Mouse (Mus musculus) urinary bladder, adult 2 months (tissue): ENCODE data around the gene Tmem246. TPM values are rescaled to one million over a fixed set of nuclear protein-coding genes. Genes with fewer than 3 reads are reported as not detected.

Experiments
- DNase-seq: peaks from one replicate; pipeline ENCODE4 v3.0.0; 2022; ENCODE audit warnings: low spot score
- polyA plus RNA-seq: library from polyadenylated mRNA; depleted of rRNA; stranded (reverse); fragments of >200 nt; gene quantifications from 2 replicates; pipeline ENCODE4 v1.2.3, GENCODE M21; 2012; rRNA removed

Tmem246 gene
- polyA plus RNA-seq, 1 experiment: 56.8 TPM

DNA sequence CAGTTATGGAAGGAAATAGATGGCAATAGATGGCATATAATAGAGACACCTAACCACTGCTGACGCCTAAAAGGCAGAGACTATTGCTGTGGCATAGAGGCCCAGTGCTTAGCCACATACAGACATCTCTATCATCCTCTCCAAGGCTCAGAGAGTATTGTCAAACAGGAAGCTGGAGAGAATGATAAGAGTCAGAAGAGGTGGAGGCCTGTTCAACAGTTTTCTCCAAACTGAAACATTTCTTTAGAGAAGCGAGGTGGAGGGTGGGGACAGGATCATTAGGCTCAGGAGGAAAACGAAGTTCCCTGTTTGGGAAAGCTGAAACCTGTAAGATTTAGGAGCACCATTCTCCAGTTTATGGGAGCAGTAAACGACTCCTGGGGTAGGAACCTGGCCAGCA is 16.4 kb downstream of the Tmem246 start:
- no peak for DNase-seq

DNA sequence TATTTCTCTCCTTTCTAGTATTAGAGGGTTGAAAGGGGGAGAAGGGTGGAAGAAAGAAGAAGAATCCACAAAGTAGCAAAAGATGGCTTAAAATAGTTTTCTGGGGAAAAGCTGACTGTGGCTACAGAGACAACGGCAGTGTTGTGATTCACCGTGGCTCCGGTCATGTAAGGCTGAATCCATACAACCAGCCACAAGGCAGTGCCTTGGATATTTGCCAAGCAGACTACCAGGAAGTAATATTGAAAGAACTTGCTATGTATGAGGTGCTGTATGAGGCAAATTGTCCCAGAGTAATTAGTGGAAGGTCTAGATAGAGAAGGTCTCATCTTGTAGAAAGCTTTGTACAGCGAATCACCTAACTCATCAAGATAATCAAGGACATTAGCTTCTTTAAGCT is 25.5 kb downstream of the Tmem246 start:
- no peak for DNase-seq

DNA sequence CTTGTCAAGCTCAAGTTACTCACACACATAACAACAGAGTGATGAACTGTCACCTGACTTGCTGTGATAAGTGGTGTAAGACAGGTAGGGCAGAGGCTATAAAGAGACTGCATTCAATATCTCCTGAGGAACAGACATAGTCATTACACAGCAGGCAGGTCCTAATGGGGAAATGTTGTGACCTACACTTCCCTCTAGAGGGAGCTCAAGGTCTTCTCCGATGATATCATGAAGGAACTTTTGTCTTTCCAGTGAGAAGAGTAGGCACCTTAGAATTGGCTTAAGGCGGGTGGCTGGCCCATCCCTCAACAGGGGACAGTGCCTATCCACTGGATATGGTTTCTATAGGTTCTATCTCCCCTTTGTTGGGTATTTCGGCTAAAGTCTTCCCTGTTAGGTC is 30.1 kb downstream of the Tmem246 start:
- DNase-seq: no peak

DNA sequence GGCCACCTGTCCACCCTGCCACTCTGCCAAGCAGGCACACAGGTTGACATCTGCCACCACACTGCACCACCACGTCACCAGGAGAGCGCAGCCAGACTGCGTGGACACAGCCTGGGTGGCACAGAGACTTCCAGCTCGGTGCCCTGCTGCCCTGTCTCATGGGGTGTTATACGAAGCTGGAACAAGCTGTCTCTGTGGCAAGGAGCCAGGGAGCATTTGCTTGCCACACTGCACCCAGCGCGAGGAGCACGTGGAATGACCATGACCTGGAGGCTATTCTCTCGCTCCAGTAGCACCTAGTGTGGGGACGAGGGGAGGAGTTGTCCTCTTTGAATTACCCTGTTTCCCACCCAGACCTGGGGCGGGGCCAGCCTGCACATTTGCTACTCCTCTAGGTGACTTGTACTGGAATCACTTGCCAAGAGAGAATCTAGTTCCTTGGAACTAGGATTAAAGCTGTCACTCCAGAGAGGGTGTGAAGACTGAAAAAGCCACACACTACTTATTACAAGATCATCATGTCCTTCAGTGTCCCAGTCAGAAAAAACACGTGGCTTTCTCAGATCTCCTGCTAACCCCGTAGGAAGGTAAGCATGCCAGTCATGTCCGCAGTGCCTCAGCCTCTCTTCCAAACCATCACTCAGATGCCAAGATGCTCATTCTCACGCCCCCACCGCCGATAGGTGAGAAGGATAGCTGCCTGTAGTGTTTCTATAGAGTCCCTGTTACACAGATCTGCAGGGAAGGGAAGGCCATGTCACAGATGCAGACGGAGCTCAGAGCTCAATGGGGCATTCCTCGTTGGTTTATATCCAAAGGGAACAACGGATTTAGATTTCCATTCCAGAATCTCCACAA is 37.5 kb downstream of the Tmem246 start:
- DNase-seq: no peak

DNA sequence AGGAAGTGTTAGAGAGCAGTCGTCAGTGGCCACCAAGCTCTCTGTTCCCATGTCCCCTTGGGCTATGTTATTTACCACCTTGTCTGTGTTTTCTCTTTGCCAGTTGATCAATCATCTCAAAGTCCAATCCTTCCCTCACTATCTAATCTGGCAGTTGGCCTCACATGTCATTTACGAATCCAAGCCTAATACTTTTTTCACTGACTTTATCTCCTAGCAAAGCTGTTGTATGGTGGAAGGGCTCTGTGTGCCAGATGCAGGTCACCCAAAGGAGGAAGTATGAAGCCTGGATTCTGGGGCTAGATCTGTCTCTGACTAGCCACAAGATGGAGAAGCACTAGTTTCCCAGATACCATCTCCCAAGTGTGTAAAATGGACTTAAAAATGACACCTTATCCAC is 39.5 kb downstream of the Tmem246 start:
- no peak for DNase-seq

DNA sequence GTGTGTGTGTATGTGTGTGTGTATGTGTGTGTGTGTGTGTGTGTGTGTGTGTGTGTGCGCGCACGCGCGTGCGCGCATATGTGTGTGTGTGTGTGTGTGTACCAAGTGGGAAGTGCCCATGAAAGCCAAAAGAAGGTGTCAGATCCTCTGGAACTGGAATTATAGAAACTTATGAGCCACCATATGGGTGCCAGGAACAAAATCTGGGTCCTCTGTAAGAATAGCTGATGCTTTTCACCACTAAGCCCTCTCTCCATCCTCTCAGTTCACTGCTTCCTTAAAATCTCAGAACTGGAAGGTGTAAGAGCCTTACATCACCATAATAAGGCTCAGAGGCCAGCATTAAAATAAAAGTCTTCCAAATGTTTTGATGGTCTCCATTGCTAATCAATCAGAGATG is 40.3 kb downstream of the Tmem246 start:
- no peak for DNase-seq

DNA sequence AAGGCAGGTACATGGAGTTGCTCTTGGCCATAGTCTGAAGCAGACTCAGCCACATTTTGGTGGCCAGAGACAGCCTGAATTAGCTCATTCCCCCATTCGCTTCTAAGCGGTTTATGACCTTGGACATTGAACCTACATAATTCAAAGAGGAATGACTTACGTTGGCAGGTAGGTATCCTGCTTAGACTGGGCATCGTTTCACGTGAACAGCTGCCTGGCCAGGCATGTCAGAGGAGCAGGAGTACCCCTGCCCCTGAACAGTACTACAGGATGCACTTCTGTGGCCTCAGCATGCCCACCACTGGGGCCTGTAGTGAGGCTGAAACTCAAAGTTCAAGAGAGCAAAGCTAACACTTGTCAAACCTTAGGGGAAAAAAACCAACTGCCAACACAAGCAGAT is 44.3 kb downstream of the Tmem246 start:
- no peak for DNase-seq

DNA sequence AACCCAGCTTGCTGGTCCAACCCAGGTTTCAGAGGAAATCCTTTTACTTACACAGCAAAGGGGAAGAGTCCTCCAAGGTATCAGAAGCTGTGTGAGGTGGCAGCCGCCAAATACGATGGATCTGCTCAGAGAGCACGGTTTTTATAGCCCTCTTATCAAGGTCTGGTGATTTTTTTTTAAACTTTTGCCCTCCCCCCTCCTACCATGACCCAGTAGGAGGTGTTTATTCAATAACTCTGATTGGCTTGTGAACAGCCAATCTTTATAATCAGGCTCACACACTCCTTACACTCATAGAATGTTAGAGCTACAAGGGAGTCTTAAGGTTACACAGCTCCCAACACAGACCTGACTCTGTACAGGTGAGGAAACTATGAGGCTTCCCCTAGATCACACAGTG is 48.3 kb downstream of the Tmem246 start, which contains the start of gene Aldob:
Gene Aldob (minus strand): TSS at position 164 of the 400 bp plus-strand sequence.
- DNase-seq: no peak

DNA sequence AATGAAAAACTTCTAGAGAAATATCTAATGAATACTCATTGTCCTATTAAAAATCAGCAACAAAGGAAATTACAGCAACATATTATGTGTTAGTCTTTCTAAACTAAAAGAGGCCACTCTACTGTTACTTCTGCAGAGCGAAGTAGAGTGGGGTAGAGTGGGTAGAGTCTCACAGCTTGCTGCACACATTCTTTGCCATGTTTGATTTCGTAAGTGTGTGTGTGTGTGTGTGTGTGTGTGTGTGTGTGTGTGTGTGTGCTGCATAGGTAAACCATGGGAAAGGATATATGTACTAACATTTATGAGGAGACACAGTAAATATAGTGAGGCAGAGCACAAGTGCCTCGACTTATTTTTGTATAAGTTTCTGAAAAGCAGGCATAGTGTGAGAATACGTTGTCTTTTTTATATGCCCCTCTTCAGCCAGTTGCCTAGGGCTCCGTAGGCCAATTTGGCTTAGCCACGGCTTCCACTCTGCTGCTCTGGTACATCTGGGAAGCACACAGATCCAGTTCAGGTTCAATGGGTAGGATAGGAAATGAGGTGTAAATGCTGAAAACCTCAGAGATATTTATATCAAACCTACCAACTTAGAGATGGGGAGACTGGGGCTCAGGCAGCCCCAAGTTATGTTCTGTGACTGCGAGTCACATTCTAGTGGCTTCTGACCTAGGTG is 50.0 kb downstream of the Tmem246 start:
- no peak for DNase-seq

DNA sequence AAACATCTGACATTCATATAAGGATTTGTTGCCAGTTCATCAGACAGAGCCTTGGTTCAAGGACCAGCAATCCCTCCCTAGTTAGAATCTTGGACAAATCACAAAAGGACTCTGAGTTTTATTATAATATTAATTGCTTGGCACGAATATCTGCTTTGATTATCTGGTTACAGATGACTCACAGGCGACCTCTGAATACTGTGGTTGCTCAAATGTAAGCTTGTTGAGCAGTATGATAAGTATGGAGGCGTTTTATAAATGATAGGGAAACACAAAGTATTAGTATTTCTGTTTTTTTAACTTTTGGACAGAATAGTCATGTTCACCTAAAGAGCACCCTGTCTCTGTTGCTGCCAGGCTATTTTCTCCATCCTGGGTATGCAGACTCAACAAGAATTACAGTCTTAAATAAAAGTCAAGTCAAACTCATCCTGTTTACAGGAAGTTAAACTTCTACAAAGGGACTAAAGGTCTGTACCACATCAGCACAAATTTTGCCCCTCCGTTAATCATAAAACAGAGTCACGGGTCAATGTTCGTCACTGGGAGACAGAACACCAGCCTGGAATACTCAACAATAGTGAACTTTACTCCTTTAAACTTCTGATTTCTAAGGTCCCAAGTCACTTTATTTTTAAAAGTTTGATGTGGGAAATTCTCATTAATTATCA is 50.7 kb downstream of the Tmem246 start:
- DNase-seq: no peak

DNA sequence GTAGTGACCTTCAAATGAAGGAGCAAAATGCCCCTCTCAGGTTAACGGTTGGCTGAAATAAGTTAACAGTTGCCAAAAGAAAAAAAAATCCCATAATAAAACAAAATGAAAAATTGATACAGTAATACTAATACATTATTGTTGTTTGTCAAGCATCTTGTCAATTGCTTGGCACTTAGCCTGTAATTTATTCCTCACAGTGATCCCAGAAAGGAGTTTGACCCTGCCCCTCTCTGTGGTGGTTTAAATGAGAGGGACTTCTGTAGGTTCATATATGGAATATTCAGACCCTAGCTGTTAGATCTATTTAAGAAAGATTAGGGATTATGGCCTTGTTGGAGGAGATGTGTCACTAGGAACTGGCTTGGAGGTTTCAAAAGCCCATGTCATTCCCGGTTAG is 51.6 kb downstream of the Tmem246 start:
- no peak for DNase-seq

DNA sequence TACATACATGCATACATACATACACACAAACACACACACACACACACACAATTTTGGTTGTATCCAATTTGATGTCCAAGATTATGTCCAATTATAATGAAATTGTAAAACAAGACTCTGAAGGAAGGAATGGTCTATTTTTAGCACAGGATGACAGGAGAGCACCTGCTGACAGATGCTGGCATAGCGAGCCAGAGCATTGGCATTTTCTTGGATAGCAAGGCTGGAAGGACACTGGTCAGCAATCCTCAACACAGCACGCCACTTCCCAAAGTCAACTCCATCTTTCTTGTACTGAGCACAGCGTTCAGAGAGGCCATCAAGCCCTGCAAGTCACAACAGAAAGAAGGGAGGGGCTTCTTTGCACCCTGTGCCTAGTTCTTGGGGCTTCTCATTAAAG is 56.7 kb downstream of the Tmem246 start:
- DNase-seq: no peak

DNA sequence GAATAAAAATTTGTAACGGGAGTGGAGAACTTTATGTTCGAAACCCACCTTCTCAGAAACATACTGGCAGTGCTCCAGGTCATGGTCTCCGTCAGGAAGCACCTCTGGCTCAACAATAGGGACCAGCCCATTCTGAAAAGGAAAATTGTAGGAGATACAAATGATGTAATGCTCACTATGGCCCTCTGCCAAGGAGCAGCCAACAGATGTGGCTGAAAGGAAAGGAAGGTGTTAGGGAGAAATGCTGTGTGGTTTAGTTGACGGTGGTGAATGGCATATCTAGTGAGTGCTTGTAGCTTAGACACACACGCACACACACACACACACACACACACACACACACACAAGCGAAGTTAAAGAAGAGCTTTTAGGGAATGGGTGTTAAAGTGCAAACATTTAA is 58.0 kb downstream of the Tmem246 start:
- DNase-seq: no peak

DNA sequence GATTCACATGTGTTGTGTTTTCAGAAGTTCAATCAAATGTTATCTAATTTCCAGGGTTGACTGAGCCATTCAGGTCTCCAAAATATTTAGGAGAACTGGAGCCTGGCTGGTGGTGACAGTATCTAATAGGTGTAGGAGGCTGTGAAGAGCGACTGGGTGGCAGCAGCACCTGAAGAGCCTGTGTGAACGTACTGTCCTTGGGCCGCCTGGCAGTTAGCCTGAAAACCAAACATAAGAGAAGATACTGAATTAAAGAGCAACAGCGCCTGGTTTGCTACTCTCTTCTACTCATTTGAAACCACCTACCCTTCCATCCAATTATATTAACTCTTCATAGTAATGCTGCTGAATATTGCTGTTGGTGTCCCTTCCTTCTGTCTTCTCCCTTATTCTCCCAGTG is 61.0 kb downstream of the Tmem246 start:
- DNase-seq: no peak

DNA sequence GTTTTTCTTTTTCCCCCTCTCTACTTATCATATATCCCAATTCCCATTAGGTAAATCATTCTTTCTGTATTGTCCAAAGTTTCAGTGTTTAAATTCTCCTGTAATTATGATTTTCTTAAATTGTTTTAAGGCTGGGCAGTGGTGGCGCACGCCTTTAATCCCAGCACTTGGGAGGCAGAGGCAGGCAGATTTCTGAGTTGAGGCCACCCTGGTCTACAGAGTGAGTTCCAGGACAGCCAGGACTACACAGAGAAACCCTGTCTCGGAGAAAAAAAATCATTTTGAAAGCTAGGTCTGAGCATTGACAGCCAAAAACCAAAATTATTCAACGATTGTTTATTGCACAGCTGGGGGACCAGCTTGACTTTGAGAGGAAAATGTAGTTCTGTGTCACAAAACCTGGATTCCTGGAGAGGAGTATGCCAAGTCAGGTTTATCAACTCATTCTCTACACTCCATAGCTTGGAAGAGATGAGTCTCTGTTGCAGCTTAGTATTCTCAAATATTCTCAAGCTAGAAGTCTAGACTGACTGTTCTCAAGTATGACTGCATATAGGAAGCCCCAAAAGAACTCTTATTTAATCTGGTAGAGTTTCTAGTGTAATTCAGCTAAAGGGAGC is 61.9 kb downstream of the Tmem246 start:
- DNase-seq: no peak

DNA sequence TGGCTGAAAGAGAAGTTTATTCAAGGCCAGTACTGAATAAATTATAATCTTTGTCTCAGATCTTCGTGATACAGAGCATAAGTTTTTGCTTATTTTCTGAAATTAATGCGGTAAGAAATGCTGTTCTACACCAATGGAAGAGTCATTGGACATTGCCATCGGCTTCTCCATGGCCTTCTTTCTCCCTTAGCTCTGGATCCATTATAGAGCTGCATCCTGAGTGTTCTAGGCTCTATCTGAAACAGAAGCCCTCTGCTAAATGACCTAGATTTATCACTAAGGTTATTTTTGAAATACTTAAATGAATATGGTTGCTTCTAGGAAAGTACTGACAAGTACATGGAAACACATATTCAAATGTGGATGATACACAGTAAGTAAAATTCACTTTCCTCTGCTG is 62.6 kb downstream of the Tmem246 start:
- DNase-seq: no peak

Other genes with a start within 250 kb of the Tmem246 start
- gene Acnat2, start 189.7 kb downstream of the Tmem246 start, polyA plus RNA-seq: not detected in 2 replicates
- gene Acnat1, start 124.0 kb downstream of the Tmem246 start, polyA plus RNA-seq: not detected in 2 replicates
- not detected in 2 replicates for gene Baat, start 91.3 kb downstream of the Tmem246 start, polyA plus RNA-seq
- gene Mrpl50, start 76.8 kb downstream of the Tmem246 start, polyA plus RNA-seq: 12.1 and 14.4 TPM in 2 replicates
- 2.2 and 2.7 TPM in 2 replicates for gene Zfp189, start 76.7 kb downstream of the Tmem246 start, polyA plus RNA-seq
- 0.19 and 0.33 TPM in 2 replicates for gene Aldob, start 48.3 kb downstream of the Tmem246 start, polyA plus RNA-seq
- 34.5 and 35.2 TPM in 2 replicates for gene Rnf20, start 34.1 kb upstream of the Tmem246 start, polyA plus RNA-seq
- not detected in 2 replicates for gene Ppp3r2, start 84.1 kb upstream of the Tmem246 start, polyA plus RNA-seq
- gene Grin3a, start 247.9 kb upstream of the Tmem246 start, polyA plus RNA-seq: 0.09 and 0.12 TPM in 2 replicates